Mouse (Mus musculus): ENCODE measurements around the gene Prlr. TPM values are rescaled to one million over a fixed set of nuclear protein-coding genes. Genes with fewer than 3 reads are reported as not detected.

Prlr gene
- polyA plus RNA-seq, 1 experiment from 2014 or later, result 0.32 TPM

- Histone ChIP-seq H3K4me3 (no peak overlapping the region), H3K36me3 (no peaks in the 10 kb centered on the region), H3K9ac (no peak overlapping the region), H3K27ac (no peak overlapping the region), H3K9me3 (no peaks in the 10 kb centered on the region), H3K4me2 (replicated peaks) (no peak overlapping the region), H3K27me3 (no peaks in the 10 kb centered on the region), H3K4me1 (no peaks in the 10 kb centered on the region)
- no peak for ATAC-seq (ENCODE audit: insufficient number of reproducible peaks, insufficient read depth, low FRiP score, low TSS enrichment)
- 87% methylated on average over 5 of the region's 5 CpGs for WGBS
These were observed 24.0 kb downstream of the Prlr start for GRCm38 (mm10) chr15:10200991-10201390.

- no peak for ATAC-seq (ENCODE audit: insufficient number of reproducible peaks, insufficient read depth, low FRiP score, low TSS enrichment)
- 93% methylated on average over 7 of the region's 7 CpGs for WGBS
These were observed 25.7 kb downstream of the Prlr start for GRCm38 (mm10) chr15:10202504-10203302.

GRCm38 (mm10) chr15:10210261-10210770 is 33.3 kb downstream of the Prlr start:
- no peaks in the 10 kb centered on the region for H3K4me1 ChIP-seq
- no peak for ATAC-seq (ENCODE audit: insufficient number of reproducible peaks, insufficient read depth, low FRiP score, low TSS enrichment)
- WGBS, result 61% methylated on average over 4 of the region's 4 CpGs
- no peak overlapping the region for H3K9ac ChIP-seq
- no peak overlapping the region for H3K4me3 ChIP-seq
- H3K9me3 ChIP-seq, result no peaks in the 10 kb centered on the region
- no peak overlapping the region for H3K4me2 ChIP-seq (replicated peaks)
- H3K27me3 ChIP-seq, result no peaks in the 10 kb centered on the region
- no peak overlapping the region for H3K27ac ChIP-seq
- H3K36me3 ChIP-seq, result no peaks in the 10 kb centered on the region

More at GRCm38 (mm10) chr15:10202504-10203302, 25.7 kb downstream of the Prlr start:
- Histone ChIP-seq H3K36me3 (no peaks in the 10 kb centered on the region), H3K4me2 (replicated peaks) (no peak overlapping the region), H3K4me1 (no peaks in the 10 kb centered on the region), H3K27me3 (no peaks in the 10 kb centered on the region), H3K9me3 (no peaks in the 10 kb centered on the region), H3K9ac (no peak overlapping the region), H3K4me3 (no peak overlapping the region), H3K27ac (no peak overlapping the region)

DNA sequence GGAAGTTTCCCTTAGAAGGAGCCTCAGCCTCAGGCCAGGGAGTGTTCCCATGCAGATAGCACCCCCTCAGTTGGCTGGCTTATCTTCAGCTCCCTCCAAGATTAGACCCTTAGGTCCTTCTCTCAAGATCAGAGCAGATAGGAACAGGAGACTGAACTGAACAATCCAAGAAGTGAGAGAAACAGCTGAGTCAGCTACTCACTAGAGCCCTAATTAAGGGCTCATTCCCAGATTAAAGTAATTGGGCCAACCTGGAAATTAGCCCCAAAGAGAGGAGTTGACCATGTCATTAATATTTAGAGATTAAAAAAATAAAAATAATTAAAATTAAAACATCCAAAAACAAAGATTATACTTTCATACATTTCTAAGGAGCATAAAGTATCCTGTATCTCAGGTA is 35.0 kb downstream of the Prlr start:
- Histone ChIP-seq H3K36me3 (no peaks in the 10 kb centered on the region), H3K9me3 (no peaks in the 10 kb centered on the region), H3K4me3 (no peak overlapping the region), H3K27ac (no peak overlapping the region), H3K4me1 (no peaks in the 10 kb centered on the region), H3K27me3 (no peaks in the 10 kb centered on the region), H3K4me2 (replicated peaks) (no peak overlapping the region), H3K9ac (no peak overlapping the region)
- no peak for ATAC-seq (ENCODE audit: insufficient number of reproducible peaks, insufficient read depth, low FRiP score, low TSS enrichment)

DNA sequence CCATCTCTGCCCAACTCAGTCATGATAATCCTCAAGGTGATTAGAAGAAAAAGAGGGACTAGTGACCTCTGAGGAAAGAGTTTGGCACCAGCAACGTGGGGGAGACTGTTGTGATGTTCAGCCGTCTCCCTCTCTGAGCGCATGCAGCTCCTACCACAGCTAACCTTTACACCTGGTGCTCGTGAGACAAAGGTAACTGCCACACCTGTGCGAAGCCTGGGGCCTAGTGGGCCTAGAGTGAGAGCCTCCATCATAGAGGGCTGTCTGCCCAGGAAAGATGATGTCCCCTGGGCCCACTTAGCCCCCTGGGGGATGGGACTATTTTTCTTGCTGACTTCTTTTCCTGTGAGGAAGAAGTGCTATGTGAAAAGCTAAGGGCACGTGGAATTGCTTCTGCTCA is 36.2 kb downstream of the Prlr start:
- no peaks in the 10 kb centered on the region for H3K36me3 ChIP-seq
- ATAC-seq (ENCODE audit: insufficient number of reproducible peaks, insufficient read depth, low FRiP score, low TSS enrichment), result no peak
- H3K9ac ChIP-seq, result no peak overlapping the region
- H3K4me2 ChIP-seq (replicated peaks), result no peak overlapping the region
- no peak overlapping the region for H3K27ac ChIP-seq
- no peak overlapping the region for H3K4me3 ChIP-seq
- 90% methylated on average over 6 of the region's 6 CpGs for WGBS
- H3K4me1 ChIP-seq, result no peaks in the 10 kb centered on the region
- no peaks in the 10 kb centered on the region for H3K27me3 ChIP-seq
- no peaks in the 10 kb centered on the region for H3K9me3 ChIP-seq

DNA sequence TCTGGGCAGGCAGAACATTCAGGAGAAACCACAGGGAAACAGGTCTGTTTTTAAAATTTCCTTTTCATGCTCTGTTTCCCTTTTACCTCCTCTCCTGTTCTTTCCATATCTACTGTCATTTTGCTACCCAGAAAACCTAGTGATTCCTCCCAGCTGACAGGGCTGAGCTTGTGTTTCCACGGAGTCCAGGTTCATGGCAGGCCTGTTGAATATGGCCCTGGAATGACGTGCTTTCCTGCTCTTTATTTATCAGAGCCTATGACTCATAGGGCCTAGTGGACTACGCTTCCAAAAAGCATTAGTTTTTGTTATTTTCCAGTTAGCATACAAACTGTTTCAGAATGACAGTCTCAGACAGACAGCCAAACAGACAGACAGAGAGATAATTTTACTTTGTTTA is 36.7 kb downstream of the Prlr start:
- no peak for ATAC-seq (ENCODE audit: insufficient number of reproducible peaks, insufficient read depth, low FRiP score, low TSS enrichment)
- WGBS, result 89% methylated on average over 3 of the region's 3 CpGs
- Histone ChIP-seq H3K4me3 (no peak overlapping the region), H3K9me3 (no peaks in the 10 kb centered on the region), H3K4me1 (no peaks in the 10 kb centered on the region), H3K4me2 (replicated peaks) (no peak overlapping the region), H3K27ac (no peak overlapping the region), H3K9ac (no peak overlapping the region), H3K27me3 (no peaks in the 10 kb centered on the region), H3K36me3 (no peaks in the 10 kb centered on the region)

DNA sequence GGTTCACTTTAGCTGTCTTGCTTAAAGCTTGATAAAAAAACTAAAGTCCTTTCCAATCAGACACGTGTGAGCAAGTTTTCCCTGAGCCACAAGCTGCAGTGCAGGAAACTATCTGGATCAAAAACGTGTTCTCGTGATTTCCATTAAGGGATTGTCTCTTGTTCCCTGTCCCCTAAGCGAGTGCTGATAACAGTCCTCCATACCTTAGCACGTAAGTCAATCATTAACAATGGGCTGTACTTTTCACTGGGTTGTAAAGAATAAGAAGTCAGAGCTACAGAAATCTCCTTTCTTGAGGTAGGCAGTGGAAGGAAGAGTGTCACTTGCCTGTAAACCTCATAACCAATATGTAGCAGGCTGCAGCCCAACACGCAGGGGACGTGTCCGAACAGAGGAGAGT is 38.7 kb downstream of the Prlr start:
- 87% methylated on average over 8 of the region's 8 CpGs for WGBS
- H3K4me1 ChIP-seq, result no peaks in the 10 kb centered on the region
- H3K9ac ChIP-seq, result no peak overlapping the region
- H3K9me3 ChIP-seq, result no peaks in the 10 kb centered on the region
- no peak overlapping the region for H3K4me3 ChIP-seq
- H3K4me2 ChIP-seq (replicated peaks), result no peak overlapping the region
- no peaks in the 10 kb centered on the region for H3K27me3 ChIP-seq
- no peak overlapping the region for H3K27ac ChIP-seq
- H3K36me3 ChIP-seq, result no peaks in the 10 kb centered on the region
- no peak for ATAC-seq (ENCODE audit: insufficient number of reproducible peaks, insufficient read depth, low FRiP score, low TSS enrichment)

DNA sequence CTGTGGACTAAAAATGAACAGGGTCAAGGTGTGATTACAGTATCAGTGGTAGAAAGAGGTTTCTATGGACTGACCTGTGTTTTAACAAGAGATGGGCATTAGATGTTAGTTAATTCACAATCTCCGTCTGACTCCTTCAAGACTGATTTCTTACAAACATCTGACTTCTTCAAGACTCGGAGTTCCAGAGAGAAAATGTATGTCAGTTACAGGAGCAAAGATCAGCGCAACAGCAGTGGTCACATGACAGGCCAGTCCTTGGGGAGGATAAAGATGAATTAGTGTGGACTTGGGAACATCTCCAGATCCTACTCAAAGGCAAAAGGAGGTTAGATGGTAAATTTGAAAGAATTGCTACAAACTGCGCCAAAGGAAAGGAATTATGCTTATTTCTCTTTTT is 39.2 kb downstream of the Prlr start:
- 92% methylated on average over 4 of the region's 4 CpGs for WGBS

DNA sequence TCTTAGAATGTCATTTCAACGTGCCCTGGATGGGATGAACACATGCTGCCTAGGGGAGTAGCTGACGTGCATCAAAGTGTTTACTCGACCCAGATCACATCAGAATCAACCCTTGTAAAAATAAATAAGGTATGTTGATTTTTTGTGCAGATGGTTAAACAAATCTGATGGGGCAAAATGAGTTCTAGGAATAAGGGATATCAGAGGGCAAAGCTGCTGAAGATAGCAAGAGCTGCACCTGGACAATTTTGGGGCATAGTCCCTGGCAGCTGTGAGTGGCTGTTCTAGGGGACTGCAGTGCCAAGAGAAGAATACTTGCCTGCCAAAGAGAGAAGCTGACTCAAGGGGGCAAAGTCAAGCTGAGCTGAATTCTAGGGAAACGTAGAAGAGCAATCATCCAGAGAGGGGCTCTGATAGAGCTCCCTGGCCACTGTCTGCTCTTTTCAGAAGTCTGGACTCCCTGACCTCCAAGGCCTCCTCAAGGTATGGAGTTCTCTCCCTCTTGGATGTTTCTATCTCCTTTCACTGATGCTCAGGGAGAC is 46.6 kb downstream of the Prlr start:
- Histone ChIP-seq H3K9me3 (no peaks in the 10 kb centered on the region), H3K4me1 (no peaks in the 10 kb centered on the region), H3K27ac (no peak overlapping the region), H3K4me2 (replicated peaks) (no peak overlapping the region), H3K9ac (no peak overlapping the region), H3K27me3 (no peaks in the 10 kb centered on the region), H3K4me3 (no peak overlapping the region), H3K36me3 (no peaks in the 10 kb centered on the region)
- no peak for ATAC-seq (ENCODE audit: insufficient number of reproducible peaks, insufficient read depth, low FRiP score, low TSS enrichment)
- 74% methylated on average over 4 of the region's 4 CpGs for WGBS

More for the DNA sequence above, 39.2 kb downstream of the Prlr start:
- no peak for ATAC-seq (ENCODE audit: insufficient number of reproducible peaks, insufficient read depth, low FRiP score, low TSS enrichment)
- H3K4me1 ChIP-seq, result no peaks in the 10 kb centered on the region
- H3K9me3 ChIP-seq, result no peaks in the 10 kb centered on the region
- H3K27me3 ChIP-seq, result no peaks in the 10 kb centered on the region
- no peak overlapping the region for H3K4me3 ChIP-seq
- H3K4me2 ChIP-seq (replicated peaks), result no peak overlapping the region
- no peak overlapping the region for H3K9ac ChIP-seq
- no peaks in the 10 kb centered on the region for H3K36me3 ChIP-seq
- no peak overlapping the region for H3K27ac ChIP-seq

DNA sequence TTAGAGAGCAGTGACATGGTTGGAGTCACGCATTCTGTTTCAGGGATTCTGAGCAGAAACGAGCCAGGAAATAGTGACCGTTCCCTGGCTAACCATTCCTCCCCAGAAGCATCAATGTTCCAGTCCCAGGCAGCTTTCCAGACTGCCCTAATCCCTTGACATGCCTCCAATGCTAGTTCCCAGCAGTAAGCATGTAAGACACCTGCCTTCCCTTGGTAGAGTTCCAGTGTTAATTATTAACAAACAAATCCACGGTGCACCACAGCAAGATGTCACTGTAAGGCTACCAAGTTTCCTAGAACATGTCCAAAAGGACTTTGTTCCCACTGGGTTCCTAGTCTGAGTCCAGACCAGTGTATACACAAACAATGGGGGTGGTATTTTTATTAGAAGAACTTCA is 48.7 kb downstream of the Prlr start:
- WGBS, result 89% methylated on average over 4 of the region's 4 CpGs
- no peaks in the 10 kb centered on the region for H3K4me1 ChIP-seq

GRCm38 (mm10) chr15:10228636-10229035 is 51.6 kb downstream of the Prlr start:
- H3K9ac ChIP-seq, result no peak overlapping the region
- H3K27ac ChIP-seq, result no peak overlapping the region
- H3K36me3 ChIP-seq, result no peaks in the 10 kb centered on the region
- H3K4me2 ChIP-seq (replicated peaks), result no peak overlapping the region
- H3K4me3 ChIP-seq, result no peak overlapping the region
- no peaks in the 10 kb centered on the region for H3K4me1 ChIP-seq
- no peaks in the 10 kb centered on the region for H3K27me3 ChIP-seq
- H3K9me3 ChIP-seq, result no peaks in the 10 kb centered on the region
- 83% methylated on average over 2 of the region's 2 CpGs for WGBS
- ATAC-seq (ENCODE audit: insufficient number of reproducible peaks, insufficient read depth, low FRiP score, low TSS enrichment), result no peak

More for the DNA sequence above, 48.7 kb downstream of the Prlr start:
- Histone ChIP-seq H3K9ac (no peak overlapping the region), H3K27ac (no peak overlapping the region), H3K9me3 (no peaks in the 10 kb centered on the region), H3K27me3 (no peaks in the 10 kb centered on the region), H3K36me3 (no peaks in the 10 kb centered on the region), H3K4me3 (no peak overlapping the region), H3K4me2 (replicated peaks) (no peak overlapping the region)
- no peak for ATAC-seq (ENCODE audit: insufficient number of reproducible peaks, insufficient read depth, low FRiP score, low TSS enrichment)

DNA sequence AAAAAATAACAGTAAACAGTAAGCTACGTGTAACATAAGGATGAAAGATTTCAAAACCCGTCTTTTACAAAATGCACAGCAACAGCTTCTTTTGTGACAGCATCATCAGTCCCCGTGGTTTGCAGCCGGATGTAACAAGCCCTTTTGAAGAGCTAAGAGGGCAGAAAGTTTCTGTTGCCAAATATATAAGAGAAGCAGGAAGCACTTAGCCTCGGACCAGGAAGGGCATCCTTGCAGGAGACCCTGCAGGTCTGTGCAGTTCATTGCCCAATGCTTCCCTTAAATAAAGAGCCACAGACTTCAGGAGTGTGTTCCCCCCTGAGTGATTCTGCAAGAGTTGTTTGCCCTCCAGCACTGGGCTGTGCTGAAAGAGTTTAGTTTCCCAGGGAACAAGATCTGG is 58.9 kb downstream of the Prlr start:
- Histone ChIP-seq H3K36me3 (no peaks in the 10 kb centered on the region), H3K4me3 (no peak overlapping the region), H3K4me2 (replicated peaks) (no peak overlapping the region), H3K4me1 (no peaks in the 10 kb centered on the region), H3K9me3 (no peaks in the 10 kb centered on the region), H3K27ac (no peak overlapping the region), H3K9ac (no peak overlapping the region), H3K27me3 (no peaks in the 10 kb centered on the region)
- WGBS, result 79% methylated on average over 5 of the region's 5 CpGs
- ATAC-seq (ENCODE audit: insufficient number of reproducible peaks, insufficient read depth, low FRiP score, low TSS enrichment), result no peak

All from embryonic facial prominence, embryonic 12.5 days (tissue).